Mouse (Mus musculus) brain, embryonic 14.5 days (tissue): ENCODE results near the gene Cd6.

Experiments
- CTCF ChIP-seq: fragments of 200-500 bp; IDR thresholded peaks from 2 replicates; pipeline ENCODE4 v1.5.1; 2012; ENCODE audit warnings: inconsistent platforms, mild to moderate bottlenecking, moderate library complexity, borderline replicate concordance; ENCODE audit not compliant: insufficient read depth, insufficient read length; ENCODE audit errors: extremely low read depth
- POLR2A ChIP-seq: fragments of 200-500 bp; IDR thresholded peaks from 2 replicates; pipeline ENCODE4 v1.6.1; 2012; ENCODE audit warnings: mild to moderate bottlenecking, inconsistent platforms, borderline replicate concordance; ENCODE audit not compliant: poor library complexity, insufficient read depth, insufficient read length, severe bottlenecking; ENCODE audit errors: extremely low read depth

DNA sequence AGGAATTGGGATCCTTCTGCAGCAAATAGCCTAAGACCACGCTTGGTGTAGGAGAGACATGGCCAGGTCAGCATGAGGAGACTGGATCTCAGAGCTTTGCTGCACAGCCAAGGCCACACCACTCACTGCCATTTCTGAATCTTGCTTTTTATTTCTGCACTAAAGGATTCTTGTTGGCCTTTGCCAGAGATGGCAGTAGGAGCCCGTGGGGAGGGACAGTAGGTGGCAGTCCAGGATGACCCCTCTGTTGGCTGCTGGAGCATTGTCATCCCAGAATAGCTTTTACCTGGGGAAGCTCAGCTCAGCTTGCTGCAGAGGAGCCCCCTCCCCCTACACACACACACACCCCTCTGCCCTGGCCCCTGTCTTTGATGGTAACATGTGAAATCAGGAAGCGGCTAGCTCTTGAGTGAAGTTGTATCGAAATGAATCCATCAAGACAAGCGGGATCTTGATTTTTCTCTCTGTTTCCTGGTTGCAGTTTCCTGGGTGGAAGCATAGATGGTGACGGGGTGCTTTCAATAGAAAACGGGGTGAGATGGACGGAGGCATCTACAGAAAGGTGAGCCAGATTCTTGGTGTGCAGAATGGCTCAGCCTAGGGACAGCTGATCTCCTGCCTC, 68.0 kb downstream of the Cd6 start:
- TF ChIP-seq CTCF (no peak), POLR2A (no peak)
